Mouse (Mus musculus) G1E (cell line): ENCODE measurements at regions not wholly inside any gene's neighbourhood (a gene's known extent, or its start where the extent isn't known, plus 50 kb on each side); places are given as distances from the start of the nearest gene placed in this dataset.
A peak's percentile ranks its signal among the peaks of the same experiment; 100 is the strongest.

Experiments used
- CTCF ChIP-seq: IDR thresholded peaks from 2 replicates; pipeline ENCODE4 v1.5.1; 2012; ENCODE audit warnings: low read depth, low read length, inconsistent platforms, mixed read lengths
- GATA1 ChIP-seq: IDR thresholded peaks from 2 replicates; pipeline ENCODE4 v1.6.1; 2012; ENCODE audit warnings: borderline replicate concordance, low read length, inconsistent platforms, mixed read lengths
- GATA2 ChIP-seq: IDR thresholded peaks from 2 replicates; pipeline ENCODE4 v1.6.1; 2012; ENCODE audit warnings: low read depth, low read length, inconsistent platforms, borderline replicate concordance
- POLR2AphosphoS5 ChIP-seq: IDR thresholded peaks from 2 replicates; pipeline ENCODE4 v1.6.1; 2012; ENCODE audit warnings: low read depth, low read length, inconsistent platforms; ENCODE audit not compliant: insufficient replicate concordance
- TAL1 ChIP-seq: conservative IDR thresholded peaks from 2 replicates; pipeline ENCODE4 v1.6.1; 2012; ENCODE audit warnings: low read depth, low read length, inconsistent platforms, mixed read lengths

DNA sequence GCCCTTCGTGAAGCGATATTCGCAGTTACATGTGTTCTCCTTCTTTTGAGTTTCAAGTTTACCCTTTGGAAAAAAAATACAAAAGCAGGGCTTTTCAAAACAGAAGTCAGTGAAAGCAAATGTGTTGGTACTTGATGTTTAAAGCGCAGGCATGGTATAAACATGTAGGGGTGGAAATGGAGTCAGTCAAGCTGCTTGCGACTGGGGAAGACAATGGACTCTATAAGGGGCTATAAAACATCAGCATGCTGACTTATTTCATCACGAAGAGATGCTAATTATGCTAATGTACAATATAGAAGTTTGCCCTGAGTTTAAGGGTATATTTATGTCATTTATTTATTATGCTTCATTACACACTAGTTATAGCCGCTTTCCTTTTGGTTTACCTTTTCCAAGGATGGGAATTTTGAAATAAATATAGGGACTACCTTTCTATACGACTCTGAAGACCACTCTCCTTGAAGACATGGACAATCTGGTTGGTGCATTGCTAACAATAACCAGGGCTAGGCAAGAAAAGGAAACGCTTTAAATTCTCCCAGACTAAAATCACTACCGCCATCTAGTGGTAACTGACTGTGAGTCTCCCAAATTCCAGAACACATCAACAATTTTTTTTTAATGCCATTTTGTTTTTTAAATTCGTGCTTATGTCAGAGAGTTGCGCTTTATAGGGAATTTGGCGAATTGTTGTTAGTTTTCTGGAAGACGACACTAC lies 71.9 kb upstream of the G2e3 start:
- TF ChIP-seq TAL1, result no peak
- peak; percentile 47 for TF ChIP-seq CTCF
- TF ChIP-seq POLR2AphosphoS5, result no peak
- TF ChIP-seq GATA2, result no peak
- no peak for TF ChIP-seq GATA1
